Mouse (Mus musculus) T-helper 17 cell (primary cell): ENCODE data around the gene Ptpn6.

Source experiments
- in situ Hi-C, 2 experiments: fragments of 300-600 bp; cut with MboI, MseI; formaldehyde crosslinking; loops; 1 replicate in 1 of 2; 2 replicates in 1 of 2; pipeline ENCODE4 v1.15.1; 2025; ENCODE audit warnings: high pct_unique_total_duplicates in 2 of 2

The Ptpn6 gene

DNA sequence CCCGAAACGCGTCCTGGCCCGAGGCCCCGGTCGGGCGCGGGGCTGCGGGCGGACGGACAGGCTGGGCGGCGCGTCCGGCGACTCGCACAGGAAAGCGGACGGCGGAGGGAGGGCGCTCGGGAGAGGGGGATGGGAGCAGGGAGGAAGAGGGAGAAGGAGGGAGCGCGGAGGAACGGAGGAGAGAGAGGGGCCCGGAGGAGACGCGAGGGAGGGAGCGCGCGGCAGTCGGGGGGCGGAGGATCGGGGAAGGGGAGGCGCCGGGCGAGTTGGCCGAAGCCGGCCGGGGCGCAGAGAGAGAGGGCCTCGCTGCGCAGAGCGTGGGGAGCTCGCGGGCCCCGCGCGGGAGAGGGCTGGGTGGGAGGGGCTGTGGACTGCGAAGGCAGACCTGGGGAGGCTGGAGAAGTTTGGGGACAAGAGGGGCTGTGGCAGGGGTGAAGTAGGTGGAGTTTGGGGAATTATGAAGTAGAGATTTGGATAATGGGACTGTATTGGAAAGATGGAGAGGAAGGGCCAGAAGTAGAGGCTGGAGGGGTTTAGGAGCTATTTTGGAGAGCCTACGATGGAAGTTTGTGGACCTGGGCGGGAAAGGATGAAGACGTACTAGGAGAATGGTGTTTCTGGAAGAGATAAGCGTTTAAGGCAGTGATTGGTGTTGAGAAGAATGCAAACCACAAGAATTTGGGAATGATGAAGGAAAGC lies 18.3 kb upstream of the Ptpn6 start:
- in situ Hi-C loops: loop anchor here in 1 of 2 experiments (5.0 kb wide), 1 partner anchor 44 kb away; the partner anchor contains the start of genes Emg1 and Phb2

DNA sequence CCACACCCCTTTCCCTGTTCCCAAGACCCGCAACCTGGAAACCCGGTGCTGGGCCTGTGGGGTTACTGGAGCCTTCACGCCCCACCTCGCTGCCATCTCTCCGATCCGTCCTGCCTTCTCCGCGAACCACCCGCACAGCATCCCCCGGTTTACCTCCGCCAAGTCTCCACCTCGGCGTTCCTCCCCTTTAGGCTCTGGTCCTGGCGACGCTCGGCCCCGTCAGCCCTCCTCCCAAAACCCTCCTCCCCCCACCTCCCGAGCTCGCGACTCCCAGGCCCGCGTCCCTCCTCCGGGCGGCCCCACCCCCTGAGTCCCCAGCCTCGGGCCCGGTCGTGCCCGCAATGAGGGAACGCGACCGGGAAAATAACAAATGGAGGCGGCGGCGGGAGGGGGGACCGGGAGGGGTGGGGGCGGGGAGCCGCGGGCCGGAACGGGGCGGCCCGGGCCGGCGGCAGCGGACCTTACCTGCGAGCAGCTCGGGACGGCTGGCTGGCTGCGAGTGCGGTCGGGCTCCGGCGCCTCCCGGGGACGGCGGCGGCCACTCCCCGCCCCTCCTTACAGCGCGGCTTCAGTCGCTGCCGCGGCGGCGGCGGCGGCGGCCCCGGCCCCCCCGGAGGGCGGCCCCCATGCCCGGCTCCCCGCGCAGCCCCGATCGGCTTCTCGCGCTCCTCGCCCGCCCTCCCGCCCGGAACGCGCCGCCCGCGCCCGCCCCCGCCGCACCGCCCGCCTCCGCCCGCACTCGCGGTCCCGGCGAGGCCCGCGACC lies 17.5 kb upstream of the Ptpn6 start, which contains the start of the genes Gm45234 and Atn1:
Gene Gm45234, minus strand, starts transcription at position 191 of the 765 bp plus-strand sequence.
Gene Atn1, minus strand, starts transcription at position 694 of the 765 bp plus-strand sequence.
- in situ Hi-C loops: loop anchor here in 1 of 2 experiments (5.0 kb wide), 1 partner anchor 44 kb away; the partner anchor contains the start of genes Emg1 and Phb2

DNA sequence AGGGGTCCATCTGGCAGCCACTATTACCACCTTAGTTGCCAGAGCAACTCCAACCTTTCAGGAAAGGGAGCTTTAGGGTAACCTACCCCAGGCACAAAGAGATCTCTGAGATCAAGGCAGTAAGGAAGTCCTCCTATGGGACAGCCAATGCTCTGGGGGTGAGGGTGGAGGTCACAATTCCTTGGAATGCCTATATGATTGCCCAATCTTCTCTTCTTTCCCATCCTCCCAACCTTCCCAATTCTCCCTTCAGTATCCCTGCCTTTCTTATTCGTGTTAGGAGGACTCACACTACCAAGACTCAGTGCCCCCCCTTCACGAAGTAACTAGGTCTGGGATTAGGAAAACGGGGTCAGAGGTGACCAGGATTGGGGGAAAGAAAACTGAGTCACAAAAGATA lies 16.8 kb upstream of the Ptpn6 start:
- in situ Hi-C loops: loop anchor here in 1 of 2 experiments (5.0 kb wide), 1 partner anchor 43 kb away; the partner anchor contains the start of genes Emg1 and Phb2

DNA sequence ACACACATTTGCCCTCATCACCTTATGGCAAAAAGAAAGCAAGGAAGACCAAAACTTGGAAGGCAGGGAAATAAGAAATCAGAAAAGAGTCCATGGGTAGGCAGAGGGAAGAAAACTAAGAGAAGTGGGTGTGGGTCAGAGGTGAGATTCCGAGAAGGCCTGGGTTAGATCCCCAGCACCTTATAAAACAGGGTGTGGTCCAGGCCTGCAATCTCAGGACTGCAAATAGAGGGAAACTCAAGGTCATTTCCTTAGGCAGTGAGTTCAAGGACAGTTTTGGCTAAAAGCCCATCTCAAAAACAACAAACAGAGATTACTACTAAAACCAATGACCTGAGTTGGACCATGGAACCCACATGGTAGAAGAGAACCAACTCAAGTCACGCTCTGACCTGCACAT lies 15.3 kb upstream of the Ptpn6 start:
- in situ Hi-C loops: no loop called here

DNA sequence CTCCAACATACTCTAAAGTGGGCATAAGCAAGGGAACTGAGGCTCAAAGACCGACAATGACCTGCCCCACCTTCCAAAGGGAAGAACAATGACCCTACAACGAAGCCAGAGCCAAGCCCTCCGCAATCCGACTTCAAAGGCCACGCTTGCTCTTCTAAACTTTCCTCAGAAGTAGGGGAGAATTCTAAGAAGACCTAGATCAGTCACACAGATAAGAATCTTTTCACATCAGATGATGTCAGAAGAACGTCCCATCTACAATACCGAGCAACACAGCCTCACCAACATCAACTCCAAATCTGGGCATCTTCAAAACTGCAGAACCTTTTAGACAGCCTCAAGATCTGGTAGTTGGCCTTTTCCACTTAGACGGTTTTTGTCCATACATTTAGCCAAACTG lies 11.9 kb upstream of the Ptpn6 start:
- in situ Hi-C loops: no loop called here

DNA sequence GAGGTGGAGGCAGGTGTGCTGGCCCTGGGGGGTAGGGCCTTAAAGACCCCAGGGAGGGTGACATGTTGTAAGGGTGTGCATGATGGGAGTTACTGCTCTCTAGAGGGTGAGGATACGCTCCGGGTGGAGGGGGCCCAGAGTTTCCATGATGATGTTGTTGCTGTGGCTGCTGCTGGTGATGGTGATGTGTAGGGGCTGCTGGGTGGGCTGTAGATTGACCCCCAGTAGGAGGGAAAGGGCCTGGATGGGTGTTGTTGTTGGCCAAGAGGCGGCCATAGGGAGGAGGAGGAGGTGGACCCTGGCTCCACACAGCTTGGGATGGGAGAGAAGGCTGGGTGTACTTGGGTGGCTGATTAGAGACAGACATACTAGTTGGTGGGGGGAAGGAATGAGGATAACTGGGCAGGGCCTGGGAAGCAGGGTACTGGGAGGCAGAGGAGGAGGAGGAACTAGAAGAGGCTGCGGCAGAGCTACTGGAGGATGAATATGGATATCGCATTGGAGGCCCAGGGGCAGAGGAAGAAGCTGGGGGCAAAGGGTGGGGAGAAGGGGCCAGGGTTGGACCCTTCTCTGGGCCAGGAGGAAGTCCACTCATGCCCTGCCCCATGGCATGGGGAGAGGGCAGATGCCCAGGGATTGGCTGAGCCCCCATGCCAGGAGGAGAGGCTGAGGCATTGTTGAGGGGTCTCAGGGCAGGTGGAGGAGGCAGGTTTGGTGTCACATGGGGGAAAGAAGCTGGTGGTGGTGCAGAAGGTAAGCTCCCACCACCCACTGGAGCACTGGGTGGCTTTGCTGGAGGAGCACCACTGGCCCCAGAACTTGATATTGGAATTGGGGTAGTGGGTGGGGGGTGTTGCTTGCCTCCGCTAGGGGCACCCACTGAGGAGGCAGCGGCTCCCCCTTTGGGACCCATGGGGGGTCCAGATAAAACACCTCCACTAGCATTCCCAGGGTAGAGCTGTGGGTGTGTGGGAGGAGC lies 8.4 kb upstream of the Ptpn6 start:
- in situ Hi-C loops: loop anchor here in 1 of 2 experiments (10.0 kb wide), 1 partner anchor 1942 kb away; the partner anchor contains the start of gene Slc2a3

DNA sequence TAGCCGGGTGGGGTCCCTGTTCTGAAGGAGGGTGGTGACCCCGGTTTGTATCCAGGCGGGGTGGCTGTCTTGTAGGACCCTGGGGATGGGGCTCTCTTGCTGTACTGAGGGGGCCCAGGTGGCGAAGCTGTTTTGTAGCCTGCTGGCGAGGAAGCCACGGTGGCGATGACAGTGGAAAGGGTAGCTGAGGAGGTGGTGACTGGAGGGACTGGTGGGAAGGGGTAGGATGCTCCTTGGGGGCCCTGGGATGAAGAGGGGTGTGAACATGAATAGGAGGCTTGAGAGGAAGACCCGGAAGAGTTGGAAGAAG lies 7.7 kb upstream of the Ptpn6 start:
- in situ Hi-C loops: loop anchor here in 1 of 2 experiments (10.0 kb wide), 1 partner anchor 1941 kb away; the partner anchor contains the start of gene Slc2a3

DNA sequence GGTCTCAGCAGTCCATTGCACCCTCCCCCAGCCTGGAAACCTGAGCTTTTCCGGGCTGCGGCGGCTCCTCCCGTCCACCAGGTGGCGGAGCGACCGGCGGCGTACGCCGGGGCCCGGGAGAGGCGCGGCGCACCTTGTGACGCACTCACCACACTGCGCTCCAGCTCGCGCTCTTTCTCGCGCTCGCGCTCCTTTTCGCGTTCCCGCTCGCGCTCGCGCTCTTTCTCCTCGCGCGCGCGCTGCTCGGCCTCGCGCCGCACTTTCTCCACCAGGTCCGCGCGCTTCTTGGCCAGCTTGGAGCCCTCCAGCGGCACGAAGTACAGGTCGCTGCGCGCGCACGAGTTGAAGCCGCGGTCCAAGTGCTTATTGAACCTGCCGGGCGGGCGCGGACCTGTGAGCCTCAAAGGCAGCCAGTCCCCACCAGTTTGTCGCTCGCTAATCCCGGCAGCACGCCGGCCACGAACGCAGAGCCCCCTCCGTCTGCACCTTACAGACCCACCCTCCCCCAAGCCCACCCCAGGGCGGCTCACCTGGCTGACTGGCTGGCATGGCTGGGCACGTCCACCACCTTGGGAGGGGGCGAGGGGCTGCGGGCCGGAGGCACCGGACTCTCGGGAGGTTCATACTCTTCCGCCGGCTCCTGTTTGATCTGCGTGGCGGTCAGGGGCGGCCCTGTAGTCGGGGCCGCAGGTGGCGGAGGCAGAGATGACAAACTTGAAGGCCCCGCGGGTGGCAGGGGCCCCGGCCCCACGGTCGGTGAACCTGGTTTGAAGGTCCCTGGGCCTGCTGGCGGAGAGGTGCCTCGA lies 7.2 kb upstream of the Ptpn6 start:
- in situ Hi-C loops: loop anchor here in 1 of 2 experiments (10.0 kb wide), 1 partner anchor 1941 kb away; the partner anchor contains the start of gene Slc2a3

DNA sequence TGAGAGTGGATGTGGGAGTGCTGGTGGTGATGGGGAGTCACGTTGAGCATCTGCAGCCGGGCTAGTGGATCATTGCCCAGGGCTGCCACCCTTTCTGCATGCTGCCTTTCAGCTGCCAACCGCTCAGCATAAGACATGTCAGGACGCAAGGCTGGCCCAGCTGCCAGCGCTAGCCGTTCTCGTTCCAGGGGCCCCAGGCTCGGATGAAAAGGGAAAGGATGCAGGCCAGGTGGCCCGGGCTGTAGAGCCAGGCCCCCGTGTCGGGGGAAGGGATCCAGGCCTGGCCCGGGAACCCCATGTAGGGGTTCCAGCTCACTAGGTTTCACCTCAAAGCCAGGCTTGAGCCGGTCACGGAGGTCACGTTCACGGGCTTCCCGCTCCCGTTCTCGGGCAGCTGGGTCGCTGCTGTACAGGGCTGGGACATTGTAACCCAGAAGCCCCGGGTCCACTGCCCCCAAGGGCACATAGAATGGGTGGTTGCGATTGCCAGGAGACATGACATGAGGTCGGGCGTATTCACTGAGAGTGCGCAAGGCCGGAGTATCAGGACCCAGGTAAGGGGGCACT lies 6.3 kb upstream of the Ptpn6 start:
- in situ Hi-C loops: loop anchor here in 1 of 2 experiments (10.0 kb wide), 1 partner anchor 1940 kb away; the partner anchor contains the start of gene Slc2a3

DNA sequence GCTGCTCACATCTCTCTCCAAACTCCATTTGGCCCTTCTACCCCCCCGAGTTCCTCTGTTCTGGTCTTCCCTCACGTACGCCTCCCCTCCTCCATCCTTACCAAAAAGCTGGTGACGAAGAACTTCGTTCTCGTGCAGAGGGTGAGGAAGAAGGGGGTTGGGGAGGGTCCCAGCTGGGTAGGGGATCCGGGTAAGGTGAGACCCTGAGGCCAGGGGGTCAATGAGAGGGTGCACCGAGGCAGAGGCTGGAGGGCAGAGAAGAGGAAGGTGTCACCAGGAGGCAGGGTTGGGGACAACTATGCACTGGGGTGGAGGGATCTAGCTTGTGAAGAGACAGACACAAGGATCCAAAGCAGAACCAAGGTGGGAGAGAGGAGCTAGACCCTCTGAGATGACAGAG lies 5.1 kb upstream of the Ptpn6 start:
- in situ Hi-C loops: loop anchor here in 1 of 2 experiments (10.0 kb wide), 1 partner anchor 1939 kb away; the partner anchor contains the start of gene Slc2a3

DNA sequence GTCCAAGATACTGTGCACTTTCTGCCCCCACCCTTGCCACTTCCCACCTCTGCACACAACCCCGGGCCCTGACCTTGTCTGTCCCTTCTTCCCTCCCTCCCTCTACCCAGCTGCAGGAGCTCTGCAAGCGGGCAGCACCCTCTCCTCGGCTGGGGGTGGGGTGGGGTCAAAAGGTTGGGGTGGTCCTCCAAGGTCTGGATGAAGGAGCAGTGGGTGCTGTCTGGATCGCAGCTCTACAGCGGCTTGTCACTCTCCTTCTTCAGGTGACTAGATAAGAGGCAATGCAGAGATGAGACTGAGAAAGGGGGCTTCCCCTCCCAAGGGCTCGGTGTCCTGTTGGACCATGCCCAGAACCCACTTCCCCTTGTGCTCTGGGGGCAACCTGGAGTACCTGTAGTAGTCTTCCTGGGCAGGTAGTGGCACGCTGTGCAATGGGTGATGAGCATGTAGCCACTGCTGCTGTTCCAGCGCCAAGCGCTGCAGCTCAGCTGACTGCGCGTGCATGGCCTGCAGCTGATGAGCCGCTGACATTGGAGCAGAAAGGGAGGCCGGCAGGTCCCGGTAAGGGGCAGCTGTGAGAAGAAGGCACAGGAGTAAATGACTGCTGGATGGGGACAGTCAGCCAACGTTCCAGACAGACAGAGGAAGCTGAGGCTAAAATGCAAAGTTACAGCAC lies 4.5 kb upstream of the Ptpn6 start:
- in situ Hi-C loops: loop anchor here in 1 of 2 experiments (10.0 kb wide), 1 partner anchor 1938 kb away; the partner anchor contains the start of gene Slc2a3

DNA sequence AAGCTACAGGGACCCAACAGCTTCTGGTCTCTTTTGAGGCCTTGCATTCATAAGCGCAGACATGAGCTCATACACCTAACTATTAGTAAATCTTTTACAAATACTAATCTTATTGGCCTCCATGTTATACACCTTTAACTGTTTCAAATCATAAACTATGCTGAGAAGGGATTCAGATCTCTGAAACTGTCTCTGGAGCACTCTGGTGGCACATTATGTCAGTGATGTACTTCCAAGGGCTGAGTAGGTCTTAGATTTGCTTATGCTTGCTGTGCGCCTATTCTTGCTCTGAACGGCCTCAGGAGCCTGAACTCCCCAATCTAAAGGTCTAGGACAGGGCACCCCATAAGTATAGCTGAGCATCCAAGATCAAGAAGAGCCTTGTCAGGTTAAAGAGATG lies 3.3 kb upstream of the Ptpn6 start:
- in situ Hi-C loops: loop anchor here in 1 of 2 experiments (10.0 kb wide), 1 partner anchor 1937 kb away; the partner anchor contains the start of gene Slc2a3

DNA sequence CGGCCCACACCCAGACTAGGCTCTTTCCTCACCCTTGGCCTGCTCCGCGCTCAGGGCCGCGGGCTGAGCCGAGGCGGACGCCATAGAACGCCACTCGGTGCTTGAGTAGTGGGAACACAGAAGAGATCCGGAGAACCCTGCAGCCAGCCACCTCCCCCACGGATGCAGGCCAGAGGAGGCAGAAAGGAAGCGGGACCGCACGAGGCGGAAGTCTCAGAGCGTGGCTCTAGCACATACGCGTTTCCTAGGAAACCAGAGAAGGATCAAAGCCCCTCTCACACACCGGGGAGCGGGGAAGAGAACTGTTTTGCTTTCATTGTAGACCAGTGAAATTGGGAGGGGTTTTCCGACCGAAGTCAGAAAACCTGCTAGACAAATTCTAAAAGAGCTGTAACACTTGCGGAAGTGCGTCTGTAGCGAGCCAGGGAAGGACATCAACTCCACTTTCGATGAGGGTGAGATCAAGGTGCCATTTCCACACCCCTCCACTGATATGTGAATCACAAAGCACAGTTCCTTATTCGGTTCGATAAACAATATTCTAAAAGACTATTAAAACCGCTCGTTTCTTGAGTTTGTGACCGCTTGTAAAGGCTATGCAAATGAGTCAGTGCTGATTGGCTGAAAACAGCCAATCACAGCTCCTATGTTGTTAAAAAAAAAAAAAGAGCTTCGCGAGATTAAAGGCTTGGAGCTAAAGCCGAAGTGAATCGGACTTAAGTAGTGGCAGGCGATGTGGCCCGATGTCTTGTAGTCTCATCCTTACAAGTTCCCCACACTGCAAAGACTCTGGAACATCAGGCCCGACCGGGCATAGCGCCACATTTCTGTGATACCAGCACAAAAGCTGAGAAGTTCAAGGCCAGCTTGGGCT lies 2.6 kb upstream of the Ptpn6 start, which contains the start of gene Grcc10:
Gene Grcc10, minus strand, starts transcription at position 487 of the 874 bp plus-strand sequence.
- in situ Hi-C loops: loop anchor here in 1 of 2 experiments (10.0 kb wide), 1 partner anchor 1936 kb away; the partner anchor contains the start of gene Slc2a3

DNA sequence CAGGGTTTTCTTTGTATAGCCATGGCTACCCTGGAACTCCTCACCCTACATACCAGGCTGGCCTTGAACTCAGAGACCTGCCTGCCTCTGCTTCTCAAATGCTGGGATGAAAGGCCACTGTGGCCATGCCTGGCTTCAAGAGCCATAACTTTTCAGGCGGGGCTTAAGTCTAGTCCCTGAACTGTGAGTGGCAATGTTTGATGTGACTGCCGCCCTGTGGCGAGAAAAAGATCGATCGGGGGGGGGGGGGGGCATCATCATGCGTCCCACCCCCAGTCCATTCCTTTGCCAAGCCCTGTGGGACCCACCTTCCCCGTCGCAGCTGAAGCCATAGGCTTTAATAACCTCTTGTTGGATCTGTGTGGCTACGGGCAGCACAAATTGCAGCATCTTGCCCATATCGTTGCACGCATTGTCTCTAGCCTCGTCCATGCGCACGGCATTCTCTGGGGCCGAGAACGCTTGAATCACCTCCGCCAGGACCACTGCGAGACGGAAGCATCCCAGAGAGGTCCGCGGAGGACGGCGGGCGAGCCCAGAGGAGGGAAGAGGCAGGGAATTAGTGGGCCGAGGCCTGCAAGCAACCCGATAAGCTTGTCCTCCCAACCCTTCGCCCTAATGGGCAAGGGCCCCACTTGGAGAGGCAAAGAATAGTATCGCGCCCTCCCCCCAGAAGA lies 1.8 kb upstream of the Ptpn6 start:
- in situ Hi-C loops: loop anchor here in 1 of 2 experiments (10.0 kb wide), 1 partner anchor 1936 kb away; the partner anchor contains the start of gene Slc2a3

DNA sequence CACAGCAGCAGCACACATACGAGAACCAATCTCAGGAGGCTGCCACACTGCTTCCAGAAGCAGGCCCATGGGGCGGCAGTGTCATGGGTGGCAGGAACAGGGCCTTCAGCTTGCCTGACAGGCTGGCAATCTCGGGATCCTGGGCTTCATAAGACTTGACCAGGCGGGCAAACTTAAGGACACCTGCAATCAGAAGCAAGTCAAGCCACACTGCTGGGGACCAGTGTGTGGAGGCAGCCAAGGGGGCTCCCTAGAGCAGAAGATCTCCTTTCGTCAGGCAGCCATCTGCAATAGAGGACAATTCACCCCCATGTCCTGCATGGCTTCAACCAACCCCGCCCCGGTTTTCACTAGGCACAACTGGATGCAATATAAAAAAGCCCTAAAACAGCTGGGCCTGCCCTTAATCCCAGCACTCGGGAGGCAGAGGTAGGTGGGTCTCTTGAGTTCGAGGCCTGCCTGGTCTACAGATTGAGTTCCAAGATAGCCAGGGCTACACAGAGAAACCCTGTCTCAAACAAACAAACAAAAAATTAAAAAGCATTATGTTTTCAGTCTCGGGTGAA lies 800 bp upstream of the Ptpn6 start:
- in situ Hi-C loops: no loop called here

DNA sequence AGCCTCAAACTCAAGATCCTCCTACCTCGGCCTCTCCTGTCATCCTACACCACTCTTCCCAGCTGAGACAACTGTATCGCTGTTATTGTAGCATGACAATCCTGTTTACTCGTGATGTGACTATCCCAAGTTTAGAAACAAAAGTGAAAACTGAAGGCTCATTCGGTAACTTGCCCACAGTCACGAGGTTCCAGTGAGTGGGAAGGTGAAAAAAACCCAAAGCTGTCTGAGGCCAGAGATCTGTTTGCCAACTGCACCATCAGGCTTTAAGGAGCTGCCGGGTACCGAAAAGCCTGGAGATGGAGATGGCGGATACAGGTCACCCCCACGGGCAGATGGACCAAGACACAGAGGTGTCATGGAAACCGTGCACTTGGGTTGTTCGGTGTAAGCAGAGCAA lies 1.5 kb downstream of the Ptpn6 start:
- in situ Hi-C loops: no loop called here

DNA sequence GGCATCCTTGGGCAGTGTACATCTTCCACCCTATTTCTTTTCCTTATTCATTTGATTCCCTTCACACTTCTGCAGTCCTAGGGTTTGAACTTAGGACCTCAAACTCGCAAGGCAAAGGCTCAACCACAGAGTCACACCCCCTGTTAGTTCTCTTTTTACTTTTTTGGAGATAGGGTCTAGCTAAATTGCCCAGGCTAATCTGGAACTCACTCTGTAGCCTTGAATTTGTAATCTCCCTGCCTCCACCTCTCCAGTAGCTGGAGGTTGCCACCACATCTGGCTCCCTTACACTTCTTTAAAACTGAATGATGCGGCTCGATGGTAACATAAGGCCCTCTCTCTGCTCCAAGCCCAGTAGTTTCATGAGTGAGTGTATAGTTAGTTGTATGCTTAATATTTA lies 4.1 kb downstream of the Ptpn6 start:
- in situ Hi-C loops: no loop called here
